Mouse (Mus musculus): ENCODE results near the gene Tmem201.

DNA sequence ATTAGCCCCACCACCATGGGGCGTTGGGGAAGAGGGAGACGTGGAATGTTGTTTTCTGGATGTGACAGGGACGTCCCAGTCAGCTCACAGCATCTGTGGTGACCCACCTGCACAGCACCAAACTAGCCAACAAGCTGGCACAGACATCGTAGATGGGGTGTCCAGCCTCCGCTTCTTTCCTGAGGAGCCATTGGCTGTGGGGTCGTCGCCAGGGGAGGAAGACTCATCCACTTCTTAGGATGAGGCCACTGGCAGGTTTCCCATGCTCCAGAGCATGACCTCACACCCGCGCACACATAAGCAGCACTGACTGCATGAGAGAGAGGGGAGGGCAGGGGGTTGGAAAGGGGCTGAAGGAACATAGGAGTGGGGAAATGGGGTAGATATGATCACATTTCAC, 42.1 kb upstream of the Tmem201 start:
- TF ChIP-seq CTCF (conservative IDR thresholded peaks at IDR 0.05 in 1 of 2, IDR thresholded peaks at IDR 0.05 in 1 of 2; ENCODE audit: low read depth in 2 of 2, low read length in 2 of 2) (no peak), RCOR1 (conservative IDR thresholded peaks at IDR 0.05; ENCODE audit: low read depth, low read length) (no peak), ZC3H11A (IDR thresholded peaks at IDR 0.05; ENCODE audit: low read depth, low read length) (no peak), MAX (IDR thresholded peaks at IDR 0.05; ENCODE audit: low read length) (no peak), NELFE (IDR thresholded peaks at IDR 0.05; ENCODE audit: low read depth, low read length) (no peak), BHLHE40 (IDR thresholded peaks at IDR 0.05; ENCODE audit: low read depth, low read length) (no peak), HCFC1 (IDR thresholded peaks at IDR 0.05; ENCODE audit: low read depth, low read length) (no peak), POLR2A (IDR thresholded peaks at IDR 0.05; ENCODE audit: low read depth, low read length) (no peak), POLR2AphosphoS2 (IDR thresholded peaks at IDR 0.05; ENCODE audit: low read depth, low read length) (no peak), ELF1 (IDR thresholded peaks at IDR 0.05; ENCODE audit: low read depth, low read length) (no peak), ZKSCAN1 (IDR thresholded peaks at IDR 0.05; ENCODE audit: borderline replicate concordance, low read depth, low read length) (no peak), TBP (conservative IDR thresholded peaks at IDR 0.05; ENCODE audit: low read depth, low read length) (no peak), CHD2 (IDR thresholded peaks at IDR 0.05; ENCODE audit: low read length) (no peak)
